Comparison of ENCODE assay signal across 8 mouse cellular contexts in the genomic region with DNA sequence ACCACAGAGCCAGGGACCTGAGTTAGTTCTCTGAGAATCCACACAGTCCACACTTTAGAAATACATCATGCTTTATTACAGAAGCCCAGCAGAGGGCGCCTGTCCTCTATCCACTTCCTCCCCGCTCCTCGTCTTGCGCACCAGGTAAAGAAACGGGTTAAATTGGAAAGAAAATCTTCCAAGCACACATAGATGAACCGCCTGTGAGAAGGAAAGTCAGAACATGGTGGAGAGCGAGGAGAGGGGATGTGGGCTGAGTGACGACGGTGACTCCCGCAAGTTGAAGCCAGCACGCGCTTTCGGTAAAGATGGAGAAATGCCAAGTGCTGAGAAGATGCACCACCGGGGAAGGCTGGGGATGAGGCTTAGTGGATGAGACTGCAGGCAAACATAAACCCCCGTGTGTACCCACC. TPM values are rescaled to one million over a fixed set of nuclear protein-coding genes. Genes with fewer than 3 reads are reported as not detected.
DNase-seq lines count a peak whose midpoint lies in the region; ATAC-seq and TF ChIP-seq lines count a peak whose summit lies in the region.

No protein-coding gene starts in this region.

- H3K27me3 ChIP-seq in spleen, adult 2 months (ENCODE audit: control insufficient read depth, insufficient read depth, low read length): 0 out of 2 replicates have a peak, but pooled peaks cover under 1% of the 10 kb centered on the region
- no peaks in the 10 kb centered on the region for H3K27me3 ChIP-seq in intestine, embryonic 16.5 days (replicated peaks; ENCODE audit: control insufficient read depth, insufficient read depth, low read length)
- H3K27me3 ChIP-seq in midbrain, embryonic 12.5 days: peaks cover 15% of the 10 kb centered on the region

- peak; percentile 42 for ATAC-seq in intestine, embryonic 16.5 days
- ATAC-seq in midbrain, embryonic 12.5 days (ENCODE audit: low FRiP score, low read depth): no peak

- 2% methylated on average over 15 of the region's 15 CpGs for WGBS in spleen, adult 2 months
- 1% methylated on average over 15 of the region's 15 CpGs for WGBS in intestine, embryonic 16.5 days
- WGBS in midbrain, embryonic 12.5 days: 2% methylated on average over 15 of the region's 15 CpGs

- no peak overlapping the region for H3K27ac ChIP-seq in spleen, adult 2 months (ENCODE audit: insufficient read depth, low read length)
- no peak overlapping the region for H3K27ac ChIP-seq in intestine, embryonic 16.5 days (ENCODE audit: low read length)
- H3K27ac ChIP-seq in midbrain, embryonic 12.5 days (replicated peaks): no peak overlapping the region

- H3K4me3 ChIP-seq in spleen, adult 2 months (ENCODE audit: extremely low read depth, insufficient read depth, insufficient read length): peak overlapping the region; percentile 46
- H3K4me3 ChIP-seq in intestine, embryonic 16.5 days (ENCODE audit: low read length): peak overlapping the region; percentile 49
- H3K4me3 ChIP-seq in midbrain, embryonic 12.5 days: peak overlapping the region; percentile 39

- H3K36me3 ChIP-seq in spleen, adult 2 months (ENCODE audit: control insufficient read depth, insufficient read depth, low read length): no peaks in the 10 kb centered on the region
- no peaks in the 10 kb centered on the region for H3K36me3 ChIP-seq in intestine, embryonic 16.5 days (ENCODE audit: control insufficient read depth, insufficient read depth, low read length)
- no peaks in the 10 kb centered on the region for H3K36me3 ChIP-seq in midbrain, embryonic 12.5 days

- H3K4me2 ChIP-seq in intestine, embryonic 16.5 days (ENCODE audit: low read depth, low read length): peak overlapping the region; percentile 85
- peak overlapping the region; percentile 61 for H3K4me2 ChIP-seq in midbrain, embryonic 12.5 days (replicated peaks)

- intact Hi-C loops in gastrocnemius, postnatal 14 days (cut with DNase I; ENCODE audit: low total_unique reads): no loop called here
- intact Hi-C loops in left cerebral cortex, postnatal 36 days (cut with DNase I): loop anchor here (2.0 to 5.0 kb wide), 2 partner anchors 31 to 102 kb away; a partner anchor contains a TSS

- TF ChIP-seq POLR2A in spleen, adult 2 months (IDR thresholded peaks at IDR 0.05; ENCODE audit: low read depth, low read length): no peak

- H3K9me3 ChIP-seq in intestine, embryonic 16.5 days (ENCODE audit: control insufficient read depth, low read length): no peaks in the 10 kb centered on the region
- H3K9me3 ChIP-seq in midbrain, embryonic 12.5 days: no peaks in the 10 kb centered on the region

- DNase-seq in spleen, adult 2 months (ENCODE audit: low read depth in 1 of 2, low spot score in 2 of 2): peak; percentile 18 to 45
- DNase-seq in spleen, adult 12 weeks (ENCODE audit: low spot score): no peak
- DNase-seq in embryo, embryonic 10 days (ENCODE audit: low spot score): peak; percentile 74
- peak; percentile 48 for DNase-seq in gastrocnemius, postnatal 14 days
- peak; percentile 78 to 80 for DNase-seq in left cerebral cortex, postnatal 36 days (ENCODE audit: low spot score in 2 of 2)
- DNase-seq in spleen, postnatal 10 days (ENCODE audit: low spot score in 2 of 2): peak; percentile 24 to 73

- TF ChIP-seq CTCF in spleen, adult 2 months (IDR thresholded peaks at IDR 0.05; ENCODE audit: extremely low read depth, insufficient read depth, insufficient read length, insufficient replicate concordance): peak; percentile 65; the same call in 1 of the 2 replicates

- no peaks in the 10 kb centered on the region for H3K4me1 ChIP-seq in spleen, adult 2 months (ENCODE audit: control insufficient read depth, insufficient read depth, insufficient read length)
- H3K4me1 ChIP-seq in intestine, embryonic 16.5 days (ENCODE audit: control insufficient read depth, insufficient read depth, low read length): 0 out of 2 replicates have a peak, but pooled peaks cover 6% of the 10 kb centered on the region
- peaks cover 7% of the 10 kb centered on the region; the same call in 1 of the 2 replicates for H3K4me1 ChIP-seq in midbrain, embryonic 12.5 days

- peak overlapping the region; percentile 44 for H3K9ac ChIP-seq in intestine, embryonic 16.5 days (ENCODE audit: low read depth, low read length)
- H3K9ac ChIP-seq in midbrain, embryonic 12.5 days (replicated peaks): peak overlapping the region; percentile 44

RNA-seq across cellular contexts. Expression of a gene that starts 7.8 kb away (rescaled TPM):
- not detected in 2 replicates for polyA plus RNA-seq in spleen, adult 2 months (2012; rRNA removed)
- not detected for total RNA-seq in gastrocnemius, postnatal 14 days (2021)
- polyA plus RNA-seq in intestine, embryonic 16.5 days (2015; fragmentation: Nextera tagmentation; extraction: Ambion mirVana): 0.20 and 0.21 TPM in 2 replicates
- not detected for total RNA-seq in left cerebral cortex, postnatal 36 days (2021)
- polyA plus RNA-seq in midbrain, embryonic 12.5 days (2016; fragmentation: Nextera tagmentation; extraction: Ambion mirVana): 0.08 TPM in 1 of 2 replicates, not detected in the other

RNA-seq across cellular contexts. Expression of a gene that starts 9.3 kb away (rescaled TPM):
- polyA plus RNA-seq in spleen, adult 2 months (2012; rRNA removed): not detected in 2 replicates
- total RNA-seq in gastrocnemius, postnatal 14 days (2021): not detected
- not detected in 2 replicates for polyA plus RNA-seq in intestine, embryonic 16.5 days (2015; fragmentation: Nextera tagmentation; extraction: Ambion mirVana)
- not detected for total RNA-seq in left cerebral cortex, postnatal 36 days (2021)
- not detected in 2 replicates for polyA plus RNA-seq in midbrain, embryonic 12.5 days (2016; fragmentation: Nextera tagmentation; extraction: Ambion mirVana)

RNA-seq across cellular contexts. Expression of a gene that starts 31.7 kb away (rescaled TPM):
- 28.9 and 37.3 TPM in 2 replicates for polyA plus RNA-seq in spleen, adult 2 months (2012; rRNA removed)
- 10 to 100 TPM; 15.7 to 16.6 TPM for total RNA-seq in gastrocnemius, postnatal 14 days (2021)
- 19.3 and 22.8 TPM in 2 replicates for polyA plus RNA-seq in intestine, embryonic 16.5 days (2015; fragmentation: Nextera tagmentation; extraction: Ambion mirVana)
- 10 to 100 TPM; 30.1 to 40.0 TPM for total RNA-seq in left cerebral cortex, postnatal 36 days (2021)
- 18.7 and 19.0 TPM in 2 replicates for polyA plus RNA-seq in midbrain, embryonic 12.5 days (2016; fragmentation: Nextera tagmentation; extraction: Ambion mirVana)

RNA-seq across cellular contexts. Expression of a gene that starts 34.4 kb away (rescaled TPM):
- polyA plus RNA-seq in spleen, adult 2 months (2012; rRNA removed): not detected in 2 replicates
- total RNA-seq in gastrocnemius, postnatal 14 days (2021): not detected
- 1.2 and 3.3 TPM in 2 replicates for polyA plus RNA-seq in intestine, embryonic 16.5 days (2015; fragmentation: Nextera tagmentation; extraction: Ambion mirVana)
- total RNA-seq in left cerebral cortex, postnatal 36 days (2021): not detected
- polyA plus RNA-seq in midbrain, embryonic 12.5 days (2016; fragmentation: Nextera tagmentation; extraction: Ambion mirVana): not detected in 2 replicates

RNA-seq across cellular contexts. Expression of a gene that starts 37.8 kb away (rescaled TPM):
- polyA plus RNA-seq in spleen, adult 2 months (2012; rRNA removed): 21.7 and 23.5 TPM in 2 replicates
- total RNA-seq in gastrocnemius, postnatal 14 days (2021): 10 to 100 TPM; 16.1 to 19.4 TPM
- 41.9 and 45.1 TPM in 2 replicates for polyA plus RNA-seq in intestine, embryonic 16.5 days (2015; fragmentation: Nextera tagmentation; extraction: Ambion mirVana)
- total RNA-seq in left cerebral cortex, postnatal 36 days (2021): 10 to 100 TPM; 26.8 to 29.9 TPM
- polyA plus RNA-seq in midbrain, embryonic 12.5 days (2016; fragmentation: Nextera tagmentation; extraction: Ambion mirVana): 34.0 and 34.9 TPM in 2 replicates
